Mouse (Mus musculus) adrenal gland, postnatal 10 days (tissue): ENCODE data around the gene Rhd. TPM values are rescaled to one million over a fixed set of nuclear protein-coding genes. Genes with fewer than 3 reads are reported as not detected.
A peak's percentile ranks its signal among the peaks of the same experiment; 100 is the strongest.

Experiments
- DNase-seq: peaks from one replicate; pipeline ENCODE4 v3.0.0; 2021; ENCODE audit warnings: mixed read lengths
- total RNA-seq, 2 experiments: library from RNA; stranded (reverse); gene quantifications; 2 replicates each; pipeline ENCODE4 v1.2.3; 2021

Rhd gene
- total RNA-seq, 2 experiments from 2014 or later = 2.5 to 7.2 TPM

GRCm38 (mm10) chr4:134930684-134931481 is 66.5 kb downstream of the Rhd start, which contains the start of gene Syf2:
TSS of gene Syf2 (plus strand) at chr4:134930898.
- DNase-seq = peak; percentile 96

GRCm38 (mm10) chr4:134937240-134938176 is 73.2 kb downstream of the Rhd start:
- peak; percentile 58 for DNase-seq

DNA sequence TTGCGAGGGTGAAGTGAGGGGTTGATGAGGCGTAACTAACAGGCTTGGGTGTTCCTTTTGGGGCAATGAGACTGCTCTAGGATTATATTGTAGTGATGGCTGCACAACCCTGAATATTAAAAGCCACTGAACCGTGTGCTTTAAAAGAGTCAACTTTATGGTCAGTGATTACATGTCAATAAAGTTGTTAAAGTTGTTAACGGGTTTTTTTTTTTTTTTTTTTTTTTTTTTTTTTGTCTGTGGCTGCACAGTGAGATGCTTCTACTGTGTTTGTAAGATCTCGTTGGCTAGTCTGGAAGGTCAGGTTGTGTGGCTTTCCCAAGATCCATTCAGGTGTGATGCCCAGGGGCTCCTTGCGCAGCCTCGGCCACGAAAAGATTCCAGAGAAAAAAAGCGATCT is 75.6 kb downstream of the Rhd start:
- DNase-seq = no peak

DNA sequence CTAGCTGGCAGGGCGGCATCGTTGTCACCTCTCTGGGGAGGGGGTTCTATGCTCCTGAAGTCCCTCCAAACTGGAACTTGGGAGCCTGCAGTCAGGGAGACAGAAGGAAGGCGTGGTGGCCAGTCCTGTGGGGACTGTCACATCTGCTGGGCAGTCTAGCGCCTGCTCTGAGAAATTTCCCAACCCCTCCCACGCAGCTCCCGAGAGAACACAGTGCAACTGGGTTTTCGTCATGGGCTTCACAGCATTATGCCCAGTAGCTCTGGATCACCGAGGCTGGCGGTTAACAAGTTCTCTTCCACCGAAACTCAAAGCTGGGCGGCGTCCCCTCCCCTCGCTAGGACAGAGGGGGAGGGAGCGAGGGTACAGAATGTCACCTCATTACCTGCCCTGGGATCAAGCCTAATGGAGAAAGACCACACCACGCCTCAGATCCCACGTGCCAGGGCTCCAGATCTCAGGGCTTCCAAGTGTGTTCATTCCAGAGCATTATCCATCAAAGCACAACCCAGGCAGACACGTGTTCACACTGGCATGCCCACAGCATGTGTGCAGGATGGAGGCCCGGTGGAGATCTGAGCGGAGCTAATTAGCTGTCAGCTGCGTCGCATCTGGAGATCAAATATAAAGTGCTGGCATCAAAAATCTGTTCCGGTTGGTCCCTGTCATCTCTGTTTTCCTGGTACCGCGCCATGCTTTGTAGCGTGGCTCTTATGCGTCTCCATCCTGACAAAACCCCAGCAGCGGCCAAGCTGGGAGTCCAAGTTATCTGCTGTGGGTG is 79.6 kb downstream of the Rhd start:
- no peak for DNase-seq

Other genes starting within 250 kb of the Rhd start
- 10 to 100 TPM; 21.3 TPM for gene Man1c1, start 160.2 kb upstream of the Rhd start, total RNA-seq
- 10 to 100 TPM; 37.3 to 48.9 TPM for gene Ldlrap1, start 96.5 kb upstream of the Rhd start, total RNA-seq
- gene Maco1, start 11.2 kb upstream of the Rhd start, total RNA-seq = 10 to 100 TPM; 33.3 to 34.5 TPM
- gene Tmem50a, start 50.5 kb downstream of the Rhd start, total RNA-seq = 100 to 1,000 TPM; 169 to 183 TPM
- gene Rsrp1, start 59.1 kb downstream of the Rhd start, total RNA-seq = 100 to 1,000 TPM; 250 to 386 TPM
- 10 to 100 TPM; 73.1 to 74.6 TPM for gene Syf2, start 66.4 kb downstream of the Rhd start, total RNA-seq